Mouse (Mus musculus) adrenal gland, postnatal 25 days (tissue): ENCODE data around the gene Tgfb2. TPM values are rescaled to one million over a fixed set of nuclear protein-coding genes. Genes with fewer than 3 reads are reported as not detected.
A peak's percentile ranks its signal among the peaks of the same experiment; 100 is the strongest.

Experiments used
- DNase-seq: peaks from one replicate; pipeline ENCODE4 v3.0.0; 2021; ENCODE audit warnings: mixed read lengths
- long read RNA-seq: library from polyadenylated mRNA; stranded (forward); transcript quantifications from one replicate; pipeline ENCODE4 v2.0.0, GENCODE M21; 2021
- total RNA-seq: library from RNA; stranded (reverse); gene quantifications from 2 replicates; pipeline ENCODE4 v1.2.3, GENCODE M21; 2021

The Tgfb2 gene
- 1.5 and 2.3 TPM in 2 replicates for total RNA-seq
- long read RNA-seq, full-length matches to known transcripts, result 1 of 1 reads
- long read RNA-seq, partial matches to known transcripts, result 0 of 1 reads
- long read RNA-seq, other reads (novel, unspliced or antisense), result 0 of 1 reads

DNA sequence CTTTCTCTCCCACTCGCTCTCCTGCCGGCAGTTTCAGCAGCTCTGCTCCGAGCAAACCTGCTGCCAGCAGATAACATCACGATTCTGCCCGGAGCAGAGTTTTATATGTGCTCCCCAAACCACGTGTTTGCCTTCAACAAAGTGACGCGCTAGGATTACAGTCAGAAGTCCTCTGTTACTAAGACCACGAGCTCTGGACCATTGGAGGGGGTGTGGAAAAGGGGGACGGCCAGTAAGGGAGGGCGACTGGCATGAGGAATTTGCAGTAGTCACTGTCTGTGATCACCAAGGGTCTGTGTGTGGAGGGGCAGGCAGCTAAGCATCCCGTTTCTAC is at the start of gene Tgfb2:
Tgfb2 (minus strand) TSS at position 75 of the 334 bp plus-strand sequence.
- no peak for DNase-seq

DNA sequence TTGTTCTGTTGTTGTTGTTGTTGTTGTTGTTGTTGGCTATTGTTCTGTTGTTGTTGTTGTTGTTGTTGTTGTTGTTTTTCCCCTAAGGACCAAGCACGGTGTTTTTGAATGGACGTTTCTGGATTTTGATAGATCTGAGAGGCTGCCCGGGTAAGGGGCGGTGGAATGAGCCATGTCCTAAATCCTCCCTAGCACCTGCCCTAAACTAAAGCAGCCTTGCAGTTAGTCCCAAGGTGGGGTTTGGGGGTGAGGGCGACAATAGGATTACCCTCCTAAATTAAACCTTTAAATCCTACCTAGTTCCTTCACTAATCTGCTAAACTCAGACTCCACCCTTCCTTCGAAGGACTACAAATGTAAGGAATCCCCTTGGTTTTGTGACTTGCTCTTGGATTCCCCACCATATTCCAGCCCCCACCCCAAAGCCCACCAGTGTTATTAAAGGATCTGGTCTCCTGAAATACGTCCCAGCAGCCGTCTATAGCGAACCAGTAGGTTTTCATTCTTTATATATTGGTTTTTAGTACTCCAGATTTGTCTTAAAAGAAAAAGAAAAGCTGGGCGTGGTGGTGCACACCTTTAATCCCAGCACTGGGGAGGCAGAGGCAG is 44.0 kb upstream of the Tgfb2 start:
- no peak for DNase-seq

DNA sequence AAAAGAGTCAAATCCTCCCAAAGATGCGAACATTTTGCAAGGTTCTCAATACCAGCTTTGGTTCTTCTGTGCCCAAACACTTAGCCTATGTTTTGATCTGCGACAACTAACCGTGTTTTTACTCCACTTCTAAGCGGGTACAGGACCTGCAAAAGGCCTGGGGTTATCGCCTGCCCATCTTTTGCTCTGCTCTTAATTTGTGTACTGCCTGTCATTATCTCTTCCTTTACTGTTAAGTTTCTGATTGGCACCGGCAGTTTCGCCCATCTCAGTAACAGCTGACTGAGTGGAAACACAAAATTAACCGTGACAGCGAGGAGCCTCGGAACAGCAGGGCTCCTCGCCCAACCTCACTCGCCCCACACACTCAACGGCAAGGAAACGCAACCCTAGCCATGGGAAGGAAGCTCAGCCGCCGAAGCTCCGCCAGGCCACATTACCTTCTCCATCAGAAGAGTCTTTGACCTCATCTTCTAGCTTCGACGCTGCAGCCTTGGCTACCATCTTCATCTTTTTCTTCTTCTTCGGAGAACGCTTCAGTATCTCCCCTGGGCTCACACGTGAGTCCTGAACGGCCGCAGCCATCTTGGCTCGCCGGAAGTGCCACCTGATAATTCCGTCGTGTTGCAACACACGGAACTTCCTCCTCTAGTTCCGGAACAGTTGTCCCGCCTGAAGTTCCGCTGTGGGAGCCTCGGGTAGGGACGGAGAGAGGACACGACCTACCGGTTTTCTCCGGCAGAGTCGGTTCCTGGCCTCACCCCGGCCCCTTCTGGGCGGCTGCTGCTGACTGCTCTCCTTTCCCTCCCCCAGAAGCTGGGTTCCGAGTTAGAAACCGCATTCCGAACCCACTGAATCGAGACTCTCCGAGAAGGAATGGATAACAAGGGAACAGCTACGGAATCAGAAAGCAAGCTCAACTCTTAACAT is 43.2 kb upstream of the Tgfb2 start, which contains the start of gene Rrp15:
Rrp15 (minus strand) TSS at position 635 of the 930 bp plus-strand sequence.
- peak; percentile 79 for DNase-seq

DNA sequence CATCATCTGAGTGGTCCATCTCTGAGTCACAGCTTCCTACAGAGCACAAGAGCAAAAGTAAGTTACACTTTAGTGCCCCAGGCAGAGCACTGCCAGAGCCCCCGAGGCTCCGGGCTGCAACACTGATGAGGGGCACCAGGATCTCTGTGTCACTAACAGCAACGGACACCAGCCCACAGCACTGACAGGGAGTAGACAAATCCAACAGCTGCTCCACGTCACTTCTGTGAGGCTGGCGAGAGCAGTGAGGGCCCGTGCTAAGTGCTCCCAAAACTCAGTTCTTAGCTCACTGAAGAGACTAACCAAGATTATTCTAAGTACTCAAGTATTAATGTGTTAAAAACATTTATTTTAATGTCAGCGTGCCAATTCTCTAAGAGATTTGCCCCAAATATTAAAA is 34.0 kb upstream of the Tgfb2 start:
- no peak for DNase-seq

DNA sequence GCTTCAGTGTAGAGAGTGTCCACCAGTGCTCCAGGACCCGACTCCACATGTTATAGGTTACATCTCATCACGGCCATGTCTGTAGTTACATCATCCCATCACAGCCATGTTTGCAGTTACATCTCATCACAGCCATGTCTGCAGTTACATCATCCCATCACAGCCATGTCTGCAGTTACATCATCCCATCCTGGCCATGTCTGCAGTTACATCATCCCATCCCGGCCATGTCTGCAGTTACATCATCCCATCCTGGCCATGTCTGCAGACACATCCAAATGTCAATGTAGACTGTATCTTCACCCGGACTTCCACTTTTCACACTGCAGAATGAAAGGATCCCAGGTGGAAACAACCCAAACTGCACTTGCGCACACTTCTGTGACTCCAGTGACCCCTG is 29.7 kb upstream of the Tgfb2 start:
- no peak for DNase-seq

DNA sequence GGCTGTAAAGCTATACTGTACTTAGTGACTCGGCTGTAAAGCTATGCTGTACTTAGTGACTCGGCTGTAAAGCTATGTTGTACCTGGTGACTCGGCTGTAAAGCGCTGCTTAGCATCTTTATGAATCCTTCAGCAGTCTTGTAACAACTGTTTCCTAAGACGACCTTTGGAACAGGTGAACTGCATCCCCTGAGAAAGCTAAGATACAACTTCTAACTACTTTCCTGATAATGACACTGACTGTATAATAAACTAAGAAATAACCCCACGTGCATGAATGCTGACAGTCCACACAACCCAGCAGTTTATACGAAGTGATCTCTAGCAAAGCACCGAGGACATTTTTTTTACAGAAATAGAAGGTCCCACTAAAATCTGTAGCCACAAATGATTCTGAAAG is 27.3 kb upstream of the Tgfb2 start:
- DNase-seq, result no peak

DNA sequence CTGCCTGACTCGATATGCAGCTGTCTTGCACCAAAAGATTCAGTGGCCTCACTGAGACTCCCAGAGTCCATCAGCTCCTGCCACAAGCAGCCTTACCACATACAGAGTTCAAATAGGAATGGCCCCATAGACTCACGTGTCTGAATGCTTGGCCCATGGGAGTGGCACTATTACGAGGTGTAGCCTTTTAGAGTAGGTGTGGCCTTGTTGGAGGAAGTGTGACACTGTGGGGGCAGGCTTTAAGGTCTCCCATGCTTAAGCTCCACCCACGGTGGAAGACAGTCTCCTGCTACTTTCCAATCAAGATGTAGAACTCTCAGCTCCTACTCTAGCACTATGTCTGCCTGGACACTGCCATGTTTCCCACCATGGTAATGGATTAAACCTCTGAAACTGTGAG is 23.0 kb upstream of the Tgfb2 start:
- DNase-seq, result no peak

DNA sequence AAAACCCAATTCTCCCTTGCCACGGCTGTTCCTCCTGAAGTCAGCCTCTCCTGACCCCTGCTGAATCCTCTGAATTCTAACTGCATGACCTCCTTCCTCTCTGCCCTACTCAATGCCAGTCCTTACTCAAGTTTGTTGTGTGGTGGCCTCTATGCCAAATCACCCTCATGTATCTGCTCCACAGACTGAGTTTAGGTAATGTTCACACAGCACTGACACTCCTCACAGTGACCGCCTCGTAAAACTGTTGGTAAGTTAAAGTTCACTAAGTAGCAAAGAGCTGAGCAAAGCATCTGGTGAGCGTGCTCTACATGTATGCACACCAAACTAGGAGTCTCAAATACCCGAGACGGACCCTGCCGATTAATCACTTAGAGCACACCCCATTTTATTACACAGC is 20.3 kb upstream of the Tgfb2 start:
- DNase-seq, result no peak

DNA sequence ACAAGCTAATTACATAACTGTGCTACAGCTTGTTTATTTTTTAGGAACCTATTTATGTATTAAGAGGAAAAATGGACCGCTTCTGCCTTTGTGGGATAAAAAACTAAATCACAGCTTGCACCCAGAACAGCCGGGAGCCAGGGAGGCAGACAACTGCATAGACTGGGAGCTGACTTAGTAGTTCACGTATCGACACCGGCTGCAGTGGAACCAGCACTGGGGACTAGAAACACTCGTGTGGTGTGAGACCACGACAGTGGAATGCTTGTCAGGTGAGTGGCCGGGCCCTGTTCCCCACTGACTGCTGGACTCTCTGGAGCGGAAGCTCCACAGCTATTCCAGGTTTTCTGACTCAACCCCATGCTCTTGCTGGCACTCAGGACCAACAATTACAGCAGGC is 16.5 kb upstream of the Tgfb2 start:
- no peak for DNase-seq

DNA sequence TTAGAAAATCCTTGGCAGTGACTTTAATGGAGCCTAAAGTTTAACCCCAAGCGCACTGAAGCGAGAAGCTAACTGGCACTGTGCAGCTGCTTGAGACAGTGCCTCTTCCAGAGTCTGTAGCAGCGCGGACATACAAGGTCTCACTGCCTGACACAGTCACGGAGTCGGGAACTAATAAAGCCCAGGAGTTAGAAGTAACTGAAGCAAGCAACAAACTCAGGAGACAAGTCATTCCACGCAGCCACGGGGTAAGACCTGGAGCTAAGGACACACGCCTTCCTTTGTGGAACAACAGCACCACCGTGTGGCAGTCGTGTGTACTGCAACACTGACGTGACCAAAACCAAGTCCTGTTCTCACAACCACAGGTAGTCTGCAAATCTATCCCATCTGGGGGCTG is 16.1 kb upstream of the Tgfb2 start:
- DNase-seq, result peak; percentile 79

DNA sequence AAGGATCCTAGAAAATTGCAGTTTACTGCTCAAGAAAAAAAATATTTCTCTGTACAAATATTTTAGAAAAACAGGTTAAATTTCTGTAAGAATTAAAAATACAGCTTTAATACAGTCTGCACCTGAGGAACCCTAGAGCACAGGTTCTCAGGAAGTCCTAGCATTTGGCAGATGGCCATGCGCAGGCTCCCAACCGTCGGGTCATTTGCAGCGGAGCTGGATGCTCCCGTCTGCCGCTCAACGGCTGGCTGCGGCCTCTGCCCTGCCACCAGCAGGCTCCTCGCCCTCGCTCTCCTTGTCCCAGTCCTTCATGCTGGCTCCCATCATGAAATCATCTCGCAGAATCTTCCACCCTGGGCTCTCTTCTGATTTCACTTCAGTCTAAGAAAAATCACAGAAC is 15.4 kb upstream of the Tgfb2 start:
- no peak for DNase-seq

DNA sequence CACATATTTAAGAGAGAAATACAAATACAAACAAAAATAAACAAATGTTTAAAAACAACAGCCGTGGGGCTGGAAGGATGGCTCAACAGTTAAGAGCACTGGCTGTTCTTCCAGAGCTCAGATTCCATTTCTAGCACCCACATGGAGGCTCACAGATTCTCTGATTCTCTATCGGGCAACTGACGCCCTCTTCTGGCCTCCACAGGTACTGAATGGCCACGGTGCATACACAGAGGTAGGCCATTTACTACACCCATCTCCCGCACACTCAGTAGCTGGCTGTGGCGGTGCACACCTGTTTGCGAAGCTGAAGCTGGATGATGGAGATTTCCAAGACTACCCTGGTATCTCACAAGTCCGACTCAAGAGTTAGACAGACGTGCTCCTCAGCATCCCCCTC is 13.9 kb upstream of the Tgfb2 start:
- no peak for DNase-seq

DNA sequence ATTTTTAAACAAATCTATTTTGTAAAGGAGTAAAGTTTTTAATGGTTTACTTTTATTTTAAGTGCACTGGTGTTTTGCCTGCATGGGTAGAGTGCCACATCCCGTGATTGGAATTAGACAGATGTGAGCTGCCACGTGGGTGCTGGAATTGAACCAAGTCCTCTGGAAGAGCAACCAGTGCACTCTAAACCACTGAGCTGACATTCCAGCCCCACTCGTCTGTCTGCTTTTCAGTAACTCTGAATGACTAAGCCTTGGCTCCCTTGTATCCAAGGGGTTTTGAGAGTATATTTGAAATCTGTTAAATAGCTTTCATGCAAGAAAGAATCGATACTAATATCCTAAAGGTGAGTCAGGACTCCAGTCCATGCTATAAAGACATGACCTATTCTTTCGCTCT is 13.1 kb upstream of the Tgfb2 start:
- no peak for DNase-seq

DNA sequence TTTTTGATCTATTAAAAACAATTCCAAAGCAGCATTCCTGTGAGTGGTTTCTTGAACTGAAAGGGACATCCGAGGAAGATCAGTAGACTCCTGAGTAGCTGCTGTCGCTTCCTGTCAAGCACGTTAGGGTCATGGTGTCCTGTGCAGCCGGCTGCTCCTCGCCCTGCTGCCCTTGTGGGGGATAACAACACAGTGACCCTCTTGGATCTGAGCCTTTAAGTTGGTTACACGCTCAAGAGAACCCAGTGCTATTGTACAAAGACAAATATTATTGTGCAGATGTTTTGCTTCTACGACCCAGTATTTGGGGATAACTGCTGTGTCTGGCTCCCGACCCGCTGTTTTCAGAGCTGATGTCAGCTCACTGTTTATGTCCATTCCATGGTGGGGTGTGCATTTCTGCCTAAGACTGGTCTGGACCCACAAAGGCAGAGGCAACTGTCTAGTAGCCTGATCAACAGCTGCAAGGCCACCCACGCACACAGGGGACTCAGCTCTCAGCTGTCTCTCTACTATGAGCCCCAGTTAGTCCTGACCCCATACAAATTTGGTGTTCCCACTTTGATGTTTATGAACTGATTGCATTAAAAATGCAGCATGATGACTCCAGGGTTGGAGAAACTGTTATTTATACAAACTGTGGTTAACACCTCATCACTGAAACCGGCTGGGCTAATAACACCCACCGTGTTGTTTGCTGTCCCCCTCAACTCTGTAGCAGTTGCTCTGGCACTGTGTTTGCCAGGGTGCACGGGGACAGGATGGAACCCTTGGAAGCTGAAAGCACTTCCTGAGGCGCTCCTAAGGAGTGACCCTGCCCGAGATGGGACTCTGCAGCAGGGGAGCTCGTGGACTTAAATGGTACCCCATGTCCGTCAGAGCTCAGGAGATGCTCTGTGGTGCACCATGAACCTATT is 9.4 kb upstream of the Tgfb2 start:
- no peak for DNase-seq

DNA sequence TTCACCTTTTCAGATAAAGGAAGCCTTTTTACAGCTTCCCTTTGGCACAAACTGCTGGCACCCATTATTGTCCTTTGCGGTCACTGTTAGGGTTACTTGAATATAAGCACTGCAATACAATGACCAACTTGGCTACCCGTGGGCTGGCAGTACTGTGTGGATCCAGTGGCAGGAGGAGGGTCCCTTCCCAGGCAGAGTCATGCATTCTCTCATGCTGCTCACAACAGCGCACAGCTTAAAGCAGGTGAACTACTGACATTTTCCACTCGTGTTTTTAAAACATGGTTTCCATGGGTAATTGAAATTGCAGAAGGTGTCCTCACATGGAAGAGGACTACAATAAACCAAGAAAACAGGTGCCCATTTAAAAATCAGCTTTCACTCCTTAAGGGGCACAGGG is 8.4 kb upstream of the Tgfb2 start:
- no peak for DNase-seq

DNA sequence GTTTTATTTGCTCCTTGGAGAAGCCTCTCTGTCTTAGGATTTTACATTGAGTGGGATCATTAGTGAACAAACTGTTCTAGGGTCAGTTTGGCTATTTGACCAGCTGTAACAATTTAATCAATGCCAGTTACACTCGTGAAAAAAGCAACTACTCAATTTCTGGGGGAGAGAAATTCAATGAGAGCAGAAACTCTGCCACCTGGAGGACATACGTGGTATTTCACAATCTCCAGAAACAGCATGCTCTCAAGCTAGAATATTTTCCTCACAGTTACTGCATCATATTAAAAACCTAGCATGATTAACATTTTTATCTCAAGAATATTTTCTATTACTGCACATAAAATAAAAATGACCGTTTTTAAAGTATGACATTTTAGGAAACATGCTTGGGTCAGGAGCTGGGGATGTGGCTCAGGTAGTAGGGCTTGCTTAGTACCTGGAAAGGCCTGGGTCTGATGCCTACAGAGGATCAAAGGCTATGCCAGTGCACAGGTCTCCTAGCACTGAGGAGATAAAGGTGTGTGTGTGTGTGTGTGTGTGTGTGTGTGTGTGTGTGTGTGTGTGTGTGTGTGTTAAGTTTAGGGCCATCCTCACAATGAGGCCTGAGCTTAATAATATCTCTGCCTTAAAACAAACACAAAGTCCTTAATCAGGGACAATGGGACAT is 7.1 kb upstream of the Tgfb2 start:
- DNase-seq, result no peak

DNA sequence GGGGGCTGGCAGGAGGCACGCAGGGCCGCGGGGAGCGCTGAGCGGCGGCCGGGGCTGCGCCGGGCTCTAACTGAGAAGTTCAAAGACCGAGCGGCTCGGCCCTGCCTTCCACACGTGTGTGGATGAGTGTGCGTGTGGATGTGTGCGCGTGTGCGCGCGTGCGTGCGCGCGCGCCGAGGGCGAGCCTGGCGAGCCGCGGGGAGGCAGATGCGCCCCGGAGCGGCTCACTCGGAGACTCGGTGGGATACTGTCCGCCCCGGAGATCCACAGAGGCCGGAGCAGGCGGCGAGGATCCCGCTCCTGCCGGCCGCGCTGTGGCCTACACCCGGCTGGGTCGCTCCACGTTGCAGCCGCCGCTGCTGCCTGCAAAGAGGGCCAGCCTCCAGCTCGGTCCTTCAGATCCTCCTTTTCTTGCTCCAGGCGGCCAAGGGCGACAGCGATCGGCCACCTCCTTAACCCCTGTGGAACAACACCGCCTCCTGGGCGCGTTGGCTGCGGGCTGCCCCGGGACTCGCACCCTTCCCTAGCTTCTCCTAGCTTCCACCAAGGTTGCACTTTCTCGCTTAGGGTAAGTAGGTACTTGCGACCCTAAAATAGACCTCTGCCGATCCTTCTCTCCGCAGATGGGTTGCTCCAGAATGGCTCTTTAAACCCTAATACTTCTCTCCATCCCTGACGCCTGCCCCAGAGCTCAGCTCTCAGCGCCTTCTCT is 430 bp downstream of the Tgfb2 start:
- DNase-seq, result peak; percentile 62

DNA sequence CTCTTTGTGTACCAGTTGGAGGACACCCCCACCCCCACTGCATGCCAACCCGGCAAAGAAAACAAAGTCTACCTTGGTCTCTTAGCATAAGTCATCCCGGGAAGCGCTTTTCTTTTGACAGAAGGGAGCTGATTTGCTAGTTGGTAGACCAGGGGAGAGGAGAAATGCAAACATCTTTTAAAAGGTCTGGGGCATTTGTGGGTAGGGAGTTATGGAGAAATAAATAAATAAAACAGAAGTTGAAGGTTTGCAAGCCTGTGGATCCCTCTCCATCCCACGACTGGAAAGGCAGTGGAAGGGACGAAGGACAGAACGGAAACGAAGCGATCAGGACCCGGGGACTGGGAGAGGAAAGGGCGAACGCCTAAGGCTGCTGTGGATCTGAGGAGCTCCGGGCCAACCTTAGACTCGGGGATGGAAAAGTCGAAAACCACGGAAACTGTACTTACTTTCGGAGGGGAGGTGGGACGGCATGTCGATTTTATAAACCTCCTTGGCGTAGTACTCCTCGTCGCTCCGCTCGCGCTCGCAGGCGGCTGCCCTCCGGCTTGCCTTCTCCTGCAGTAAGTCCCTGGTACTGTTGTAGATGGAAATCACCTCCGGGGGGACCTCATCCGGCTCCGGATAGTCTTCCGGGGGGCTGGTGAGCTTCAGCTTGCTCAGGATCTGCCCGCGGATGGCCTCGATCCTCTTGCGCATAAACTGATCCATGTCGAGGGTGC is 1.6 kb downstream of the Tgfb2 start:
- DNase-seq, result peak; percentile 20

DNA sequence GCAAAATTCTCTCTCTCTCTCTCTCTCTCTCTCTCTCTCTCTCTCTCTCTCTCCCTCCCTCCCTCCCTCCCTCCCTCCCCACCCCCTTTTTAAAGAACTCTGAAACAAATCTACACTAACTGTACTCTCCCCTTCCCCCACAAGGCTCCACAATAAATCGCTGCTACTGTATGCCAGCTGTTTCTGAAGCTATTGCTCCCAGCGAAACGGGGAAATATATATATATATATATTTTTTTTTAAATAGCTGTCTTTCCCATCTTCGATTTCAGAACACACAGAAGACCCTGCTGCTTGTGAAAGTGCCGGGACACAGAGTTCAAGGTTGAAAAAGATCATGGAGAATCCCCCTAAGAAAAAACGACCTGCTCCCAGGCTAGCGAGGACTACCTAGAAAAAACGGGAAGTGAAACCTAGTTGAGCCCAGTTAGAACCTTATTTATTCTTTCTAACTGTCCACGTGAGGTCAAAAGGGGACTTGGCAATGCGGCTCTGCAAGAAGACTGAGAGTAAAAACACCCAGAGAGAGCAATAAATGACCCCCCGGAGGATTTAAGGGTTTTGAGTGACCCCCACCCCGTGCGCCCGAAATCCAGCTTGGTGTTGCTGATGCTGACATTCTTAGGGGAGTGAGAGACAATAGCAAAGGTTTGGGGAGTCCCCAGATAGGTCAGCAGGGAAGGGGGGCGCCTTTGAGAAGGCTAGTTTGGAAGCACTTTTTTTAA is 2.4 kb downstream of the Tgfb2 start:
- DNase-seq, result no peak
